Mouse (Mus musculus) heart, postnatal 0 days (tissue): ENCODE measurements at regions not wholly inside any gene's neighbourhood (a gene's known extent, or its start where the extent isn't known, plus 50 kb on each side); places are given as distances from the start of the nearest gene placed in this dataset.

ENCODE experiments used
- CTCF ChIP-seq: IDR thresholded peaks from 2 replicates; pipeline ENCODE4 v1.5.1; 2016; ENCODE audit warnings: antibody characterized with exemption, control low read depth, low read depth
- EP300 ChIP-seq: IDR thresholded peaks from 2 replicates; pipeline ENCODE4 v1.6.1; 2016; ENCODE audit warnings: antibody characterized with exemption, low read depth

DNA sequence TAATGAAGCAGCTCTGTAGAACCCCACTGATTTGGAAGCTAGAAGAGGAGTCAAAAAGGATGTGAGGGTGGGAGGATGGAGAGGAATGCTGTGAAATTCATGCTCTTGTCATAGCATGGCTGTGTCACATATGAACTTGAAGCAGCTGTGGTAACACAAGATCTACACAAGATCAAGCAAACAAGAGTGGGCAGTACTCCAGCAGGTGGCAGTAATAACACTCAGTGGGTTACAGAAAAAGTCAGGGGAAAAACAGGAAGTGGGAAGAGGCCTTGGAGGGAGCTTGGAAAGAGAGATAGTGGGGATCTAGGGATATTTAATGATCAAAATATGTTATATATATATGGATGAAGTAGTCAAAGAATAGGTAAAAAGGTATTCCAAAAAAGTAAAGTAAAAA lies 582.5 kb downstream of the 1700064H15Rik start:
- peak; percentile 16; the same call in 1 of the 2 replicates for TF ChIP-seq CTCF
- no peak for TF ChIP-seq EP300
